Mouse (Mus musculus): ENCODE data around the gene Tigar.

GRCm38 (mm10) chr6:127094565-127094964, 14.8 kb downstream of the Tigar start:
- TF ChIP-seq CTCF (IDR thresholded peaks at IDR 0.05; ENCODE audit: control insufficient read depth, insufficient read depth, low read length), result peak; percentile 26; the same call in 1 of the 2 replicates
- TF ChIP-seq POLR2A (IDR thresholded peaks at IDR 0.05; ENCODE audit: borderline replicate concordance, control insufficient read depth, low read depth, low read length), result no peak
